Mouse (Mus musculus) forebrain, embryonic 10.5 days (tissue): Measurements from ENCODE around the gene Fam214b. TPM values are rescaled to one million over a fixed set of nuclear protein-coding genes. Genes with fewer than 3 reads are reported as not detected.
A peak's percentile ranks its signal among the peaks of the same experiment; 100 is the strongest.

Experiments
- DNase-seq: peaks from one replicate; pipeline ENCODE4 v3.0.0-alpha.2; 2017; ENCODE audit warnings: low spot score; ENCODE audit errors: extremely low spot score
- H3K27ac ChIP-seq: fragments of 300-500 bp; sonication (generic); 2 replicates; pipeline ENCODE4 v1.5.1; 2016; ENCODE audit warnings: mild to moderate bottlenecking
- H3K27me3 ChIP-seq: fragments of 300-500 bp; sonication (generic); 2 replicates; pipeline ENCODE4 v1.6.1; 2016; ENCODE audit warnings: mild to moderate bottlenecking; ENCODE audit not compliant: poor library complexity, severe bottlenecking
- H3K36me3 ChIP-seq: fragments of 300-500 bp; sonication (generic); replicated peaks from 2 replicates; pipeline ENCODE4 v1.6.1; 2016; ENCODE audit warnings: mild to moderate bottlenecking, moderate library complexity
- H3K4me1 ChIP-seq: fragments of 300-500 bp; sonication (generic); 2 replicates; pipeline ENCODE4 v1.6.1; 2016
- H3K4me3 ChIP-seq: fragments of 300-500 bp; sonication (generic); 2 replicates; pipeline ENCODE4 v1.5.1; 2016; ENCODE audit warnings: mild to moderate bottlenecking, moderate library complexity
- H3K9me3 ChIP-seq: fragments of 300-500 bp; sonication (generic); 2 replicates; pipeline ENCODE4 v1.6.1; 2016; ENCODE audit warnings: mild to moderate bottlenecking, moderate library complexity
- WGBS: fragments of 180-500 bp; shearing (Covaris S2); methylation state at CpG from one replicate; pipeline ENCODE4 v1.1.7; 2016; 5-methylcytosine and 5-hydroxymethylcytosine counted together
- polyA plus RNA-seq: library from polyadenylated mRNA; unstranded; fragments of >200 nt; fragmentation: Nextera tagmentation; extraction: Ambion mirVana; gene quantifications from 2 replicates; pipeline ENCODE4 v1.2.1, GENCODE M21; 2016

Fam214b gene
- polyA plus RNA-seq, 1 experiment from 2014 or later, result 20.3 TPM

- Histone ChIP-seq H3K27me3 (no peaks in the 10 kb centered on the region), H3K4me1 (peaks cover 30% of the 10 kb centered on the region), H3K4me3 (peak overlapping the region; percentile 95), H3K36me3 (peaks cover 57% of the 10 kb centered on the region), H3K9me3 (no peaks in the 10 kb centered on the region), H3K27ac (no peak overlapping the region)
- DNase-seq, result no peak
- WGBS, result 77% methylated on average over 2 of the region's 2 CpGs
These were observed 48.0 kb downstream of the Fam214b start for GRCm38 (mm10) chr4:42998022-42998421.

GRCm38 (mm10) chr4:42988296-42988695 is 57.7 kb downstream of the Fam214b start:
- WGBS, result 88% methylated on average over 1 of the region's 1 CpGs

More at GRCm38 (mm10) chr4:42988296-42988695, 57.7 kb downstream of the Fam214b start:
- Histone ChIP-seq H3K27ac (no peak overlapping the region), H3K4me1 (no peaks in the 10 kb centered on the region), H3K27me3 (no peaks in the 10 kb centered on the region), H3K36me3 (peaks cover 100% of the 10 kb centered on the region), H3K9me3 (no peaks in the 10 kb centered on the region), H3K4me3 (no peak overlapping the region)
- DNase-seq, result no peak

Other genes with a start within 250 kb of the Fam214b start
- gene Fam205a1, start 192.3 kb downstream of the Fam214b start, polyA plus RNA-seq, result 0.07 TPM in 1 of 2 replicates, not detected in the other
- gene Gm12394, start 189.4 kb downstream of the Fam214b start, polyA plus RNA-seq, result 0.27 and 0.37 TPM in 2 replicates
- gene Fam205c, start 172.0 kb downstream of the Fam214b start, polyA plus RNA-seq, result 0.18 and 0.53 TPM in 2 replicates
- gene Phf24, start 129.6 kb downstream of the Fam214b start, polyA plus RNA-seq, result 0.33 and 0.51 TPM in 2 replicates
- gene Dnajb5, start 96.4 kb downstream of the Fam214b start, polyA plus RNA-seq, result 11.5 and 16.2 TPM in 2 replicates
- gene 1700022I11Rik, start 76.6 kb downstream of the Fam214b start, polyA plus RNA-seq, result 0.27 and 0.52 TPM in 2 replicates
- gene Vcp, start 45.7 kb downstream of the Fam214b start, polyA plus RNA-seq, result 655 and 667 TPM in 2 replicates
- gene Fancg, start 35.7 kb downstream of the Fam214b start, polyA plus RNA-seq, result 23.1 and 27.3 TPM in 2 replicates
- gene Pigo, start 20.4 kb downstream of the Fam214b start, polyA plus RNA-seq, result 22.2 and 24.4 TPM in 2 replicates
- gene Stoml2, start 14.5 kb downstream of the Fam214b start, polyA plus RNA-seq, result 496 and 515 TPM in 2 replicates
- 10.7 and 11.6 TPM in 2 replicates for gene Unc13b, start 12.7 kb upstream of the Fam214b start, polyA plus RNA-seq
- 0.32 and 0.53 TPM in 2 replicates for gene Atp8b5, start 220.9 kb upstream of the Fam214b start, polyA plus RNA-seq